Mouse (Mus musculus) liver (tissue): ENCODE measurements around the gene Pet117.

Experiments used
- DNase-seq: peaks from one replicate; pipeline ENCODE4 v3.0.0-alpha.2; 2020; ENCODE audit warnings: mixed read lengths

Gene Pet117

DNA sequence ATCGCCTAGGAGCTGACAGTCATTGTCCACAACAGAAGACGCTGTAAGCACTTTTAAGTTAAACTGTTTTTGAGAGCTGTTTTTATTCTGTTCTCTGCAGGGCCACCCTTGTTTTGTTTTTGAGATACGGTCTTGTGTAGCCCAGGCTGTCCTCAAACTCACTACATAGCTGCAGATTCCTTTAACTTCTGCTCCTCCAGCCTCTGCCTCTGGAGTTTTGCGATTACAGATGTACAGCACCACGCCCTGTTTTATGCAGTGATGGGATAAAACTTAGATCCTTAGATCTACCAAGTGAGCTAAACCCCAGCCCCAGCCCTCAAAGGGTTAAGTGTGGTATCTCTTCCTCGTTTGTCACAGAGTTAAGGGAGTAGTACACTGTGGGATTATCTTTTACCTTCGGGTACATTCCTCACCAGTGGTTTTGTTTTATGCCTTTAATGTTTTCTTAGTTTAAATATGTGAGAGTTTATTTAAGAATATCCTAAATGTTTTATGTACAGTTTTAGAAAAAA lies 13.9 kb downstream of the Pet117 start:
- peak; percentile 36 for DNase-seq

DNA sequence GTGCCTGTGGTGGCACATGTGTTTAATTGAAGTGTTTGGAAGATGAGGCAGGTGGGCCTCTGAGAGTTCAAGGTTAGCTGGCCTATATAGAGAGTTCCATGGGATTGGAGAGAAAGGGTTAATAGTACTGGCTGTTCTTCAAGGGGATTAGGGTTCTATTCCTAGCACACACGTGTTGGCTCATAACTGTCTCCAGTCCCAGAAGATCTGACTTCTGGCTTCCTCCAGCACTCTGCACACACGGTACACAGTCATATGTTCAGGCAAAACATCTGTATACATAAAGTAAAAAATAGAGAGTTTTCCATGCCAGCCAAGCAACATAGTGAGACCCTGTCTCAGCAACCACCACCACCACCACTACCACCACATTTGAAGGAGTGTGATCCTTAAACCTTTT lies 17.5 kb downstream of the Pet117 start:
- DNase-seq: no peak

- no peak for DNase-seq
Observed at GRCm38 (mm10) chr2:144388416-144388815, 19.6 kb downstream of the Pet117 start.

- DNase-seq: no peak
Observed at GRCm38 (mm10) chr2:144399531-144399930, 30.7 kb downstream of the Pet117 start.

GRCm38 (mm10) chr2:144400659-144401058 lies 31.9 kb downstream of the Pet117 start:
- DNase-seq: no peak

GRCm38 (mm10) chr2:144409037-144409436 lies 40.2 kb downstream of the Pet117 start:
- DNase-seq: no peak

GRCm38 (mm10) chr2:144410603-144411002 lies 41.8 kb downstream of the Pet117 start:
- DNase-seq: no peak

- no peak for DNase-seq
Observed at GRCm38 (mm10) chr2:144414646-144415045, 45.9 kb downstream of the Pet117 start.

DNA sequence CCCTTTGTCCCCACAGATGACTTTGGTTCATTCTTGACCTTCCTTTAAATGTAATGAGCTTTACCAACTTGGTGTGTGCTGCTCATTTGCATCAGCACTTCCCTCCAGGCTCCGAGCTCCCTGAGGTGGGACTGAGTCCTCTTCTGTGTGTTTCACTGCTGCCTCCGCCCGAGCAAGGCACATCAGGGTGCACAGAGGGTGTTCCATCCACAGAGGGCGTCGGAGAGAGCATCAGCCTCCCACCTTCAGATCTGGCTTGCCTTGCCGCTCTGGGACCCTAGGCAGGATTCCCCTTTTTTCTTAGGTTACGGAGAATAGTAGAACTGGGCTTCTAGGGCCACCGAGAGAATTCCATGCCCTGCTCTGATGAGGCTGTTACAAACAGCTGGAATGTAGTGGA lies 48.1 kb downstream of the Pet117 start:
- no peak for DNase-seq

DNA sequence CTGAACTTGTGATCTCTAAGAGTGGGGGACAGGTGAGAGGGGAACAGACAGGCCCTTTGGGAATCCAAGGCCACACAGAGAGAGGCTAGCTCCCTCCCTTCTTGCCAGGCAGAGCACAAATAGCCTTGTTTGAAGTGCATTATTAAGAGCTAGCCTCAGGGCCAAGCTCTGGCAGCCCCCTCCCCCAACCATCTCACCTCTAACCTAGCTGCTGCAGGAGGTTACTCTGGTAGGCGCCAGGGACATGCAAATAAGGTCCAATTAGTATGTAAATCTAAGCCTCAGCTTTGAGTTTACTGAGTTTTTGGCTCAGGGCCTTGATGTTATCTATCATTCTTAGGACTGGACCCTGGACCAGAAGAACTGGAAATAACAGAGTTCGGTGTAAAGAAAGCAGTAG lies 49.3 kb downstream of the Pet117 start:
- DNase-seq: no peak

GRCm38 (mm10) chr2:144422094-144422675 lies 53.4 kb downstream of the Pet117 start:
- DNase-seq: no peak
